Mouse (Mus musculus) yolk sac, embryonic 10.5 days (tissue): ENCODE measurements at regions not wholly inside any gene's neighbourhood (a gene's known extent, or its start where the extent isn't known, plus 50 kb on each side); places are given as distances from the start of the nearest gene placed in this dataset.
A peak's percentile ranks its signal among the peaks of the same experiment; 100 is the strongest.

ENCODE experiments used
- DNase-seq: peaks from one replicate; pipeline ENCODE4 v3.0.0-alpha.2; 2017; ENCODE audit warnings: low spot score

DNA sequence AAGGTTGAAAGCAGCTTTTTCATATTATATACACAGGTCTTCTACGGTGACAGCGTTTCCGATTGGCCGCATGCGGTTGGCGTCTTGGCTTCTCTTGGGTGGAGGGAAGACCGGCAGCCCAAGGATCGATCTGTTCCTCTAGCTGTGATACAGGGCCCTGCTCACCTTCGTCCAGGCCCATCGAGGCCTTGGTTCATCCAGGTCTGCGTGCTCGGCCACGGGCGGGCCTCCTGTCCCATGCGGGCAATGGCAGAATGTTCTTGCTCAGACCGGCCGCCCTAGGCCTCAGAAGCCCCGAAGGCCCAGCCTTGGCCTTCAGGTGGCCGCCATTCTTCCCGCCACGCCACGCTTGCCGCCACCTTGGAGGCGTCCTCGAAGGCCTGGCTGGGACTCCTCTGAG, 194.4 kb upstream of the Ppp6c start:
- no peak for DNase-seq

DNA sequence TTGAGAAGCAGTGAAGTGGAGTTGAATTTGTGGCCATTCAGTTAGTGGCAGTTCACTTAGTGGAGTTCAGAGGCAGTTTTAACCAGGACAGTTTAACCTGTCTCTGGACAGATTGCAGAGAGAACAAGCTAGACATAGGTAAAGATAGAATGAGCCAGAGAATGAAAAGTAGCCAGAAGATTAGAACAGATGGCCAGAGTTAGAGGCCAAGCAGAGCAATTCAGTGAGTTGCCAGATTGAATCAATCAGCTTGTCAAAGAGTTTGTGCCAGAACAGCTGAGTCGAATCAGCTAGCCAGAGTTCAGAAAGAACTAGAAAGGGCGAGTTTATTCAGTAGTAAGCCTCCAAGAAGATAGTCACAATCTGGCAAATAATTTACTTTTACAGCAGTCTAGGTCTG, 174.1 kb upstream of the Ppp6c start:
- no peak for DNase-seq

- no peak for DNase-seq
Measured at GRCm38 (mm10) chr2:39399523-39399922, 173.3 kb upstream of the Ppp6c start.

DNA sequence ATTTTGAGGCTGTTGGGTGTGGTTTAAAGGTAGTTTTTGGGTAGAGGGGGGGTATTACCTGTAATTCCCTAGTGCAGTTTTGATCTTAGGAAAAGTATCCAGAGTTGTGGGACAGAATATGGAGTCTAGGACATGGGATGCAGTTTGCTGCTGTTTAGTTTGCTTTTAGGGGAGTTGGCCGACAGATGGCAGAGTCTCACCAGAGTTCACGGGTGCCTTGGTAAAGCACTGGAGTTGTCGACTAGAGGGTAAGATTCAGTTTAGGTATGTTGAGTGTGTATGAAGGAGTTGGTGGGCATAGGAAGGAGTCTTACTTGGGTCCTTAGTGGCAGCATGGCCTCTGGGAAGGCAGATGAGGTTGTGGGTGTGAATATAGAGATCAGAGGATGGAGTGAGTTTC, 168.4 kb upstream of the Ppp6c start:
- DNase-seq = no peak

DNA sequence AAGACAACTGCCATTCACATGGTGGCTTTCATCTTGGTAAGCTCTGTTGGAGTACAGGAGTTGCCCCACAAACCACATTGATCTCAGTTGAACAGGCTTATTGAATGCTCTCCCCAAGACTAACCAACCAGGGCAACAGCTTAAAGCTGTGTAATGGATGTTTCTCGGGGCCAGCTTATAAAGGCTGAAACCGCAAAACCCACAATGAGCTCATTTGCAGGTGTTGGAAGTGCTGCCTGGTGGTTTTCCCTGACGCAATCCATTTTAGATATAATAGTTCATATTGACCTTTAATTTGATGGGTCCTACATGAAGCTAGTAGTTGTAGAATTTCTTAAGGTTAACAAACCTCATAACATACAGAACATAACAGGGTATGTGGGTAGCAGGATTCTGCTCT, 151.0 kb upstream of the Ppp6c start:
- DNase-seq = no peak

GRCm38 (mm10) chr2:39373068-39373779, 147.0 kb upstream of the Ppp6c start:
- DNase-seq = peak; percentile 84

GRCm38 (mm10) chr2:39344207-39344606, 118.0 kb upstream of the Ppp6c start:
- DNase-seq = no peak

GRCm38 (mm10) chr2:39340406-39340805, 114.2 kb upstream of the Ppp6c start:
- no peak for DNase-seq

GRCm38 (mm10) chr2:39338832-39339649, 112.8 kb upstream of the Ppp6c start:
- DNase-seq = no peak

GRCm38 (mm10) chr2:39337524-39337923, 111.3 kb upstream of the Ppp6c start:
- no peak for DNase-seq

- DNase-seq = peak; percentile 6
Measured at GRCm38 (mm10) chr2:39325715-39326493, 99.7 kb upstream of the Ppp6c start.

DNA sequence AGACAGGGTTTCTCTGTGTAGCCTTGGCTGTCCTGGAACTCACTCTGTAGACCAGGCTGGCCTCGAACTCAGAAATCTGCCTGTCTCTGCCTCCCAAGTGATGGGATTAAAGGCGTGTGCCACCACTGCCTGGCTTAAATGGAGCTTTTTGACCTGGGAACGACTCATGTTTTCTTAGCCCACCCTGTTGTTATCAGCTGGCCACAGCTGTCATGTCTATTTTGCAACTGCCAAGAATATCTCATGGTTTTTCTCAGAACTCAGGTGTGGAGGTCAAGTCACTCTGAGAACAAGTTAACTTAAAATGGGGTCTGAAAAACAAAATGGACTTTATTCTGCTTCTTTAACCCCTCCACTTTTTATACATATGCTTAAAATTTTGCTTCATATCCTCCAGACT, 98.9 kb upstream of the Ppp6c start:
- DNase-seq = peak; percentile 7

GRCm38 (mm10) chr2:39299798-39300382, 73.6 kb upstream of the Ppp6c start:
- DNase-seq = no peak

- DNase-seq = no peak
Measured at GRCm38 (mm10) chr2:39299290-39299689, 73.0 kb upstream of the Ppp6c start.

DNA sequence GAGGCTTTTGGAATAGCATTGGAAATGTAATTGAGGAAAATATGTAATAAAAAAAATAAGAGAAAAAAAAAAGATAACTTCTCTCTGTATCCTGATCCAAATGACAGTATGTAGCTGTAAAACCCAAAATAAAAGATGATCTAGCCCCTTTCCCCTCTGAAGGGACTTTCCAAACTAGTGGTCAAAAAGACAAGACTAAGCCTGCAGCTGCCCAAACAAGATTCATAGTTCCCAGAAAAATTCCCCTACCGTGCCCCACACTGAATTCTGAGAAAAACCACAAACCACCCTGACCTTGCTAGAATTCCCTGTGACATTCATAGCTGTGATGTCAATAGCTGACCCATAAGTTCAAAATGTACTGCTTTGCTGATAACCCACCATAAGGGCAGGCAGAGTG, 69.2 kb upstream of the Ppp6c start:
- DNase-seq = peak; percentile 34

GRCm38 (mm10) chr2:39278218-39278617, 52.0 kb upstream of the Ppp6c start:
- DNase-seq = no peak
